In the genomic region with DNA sequence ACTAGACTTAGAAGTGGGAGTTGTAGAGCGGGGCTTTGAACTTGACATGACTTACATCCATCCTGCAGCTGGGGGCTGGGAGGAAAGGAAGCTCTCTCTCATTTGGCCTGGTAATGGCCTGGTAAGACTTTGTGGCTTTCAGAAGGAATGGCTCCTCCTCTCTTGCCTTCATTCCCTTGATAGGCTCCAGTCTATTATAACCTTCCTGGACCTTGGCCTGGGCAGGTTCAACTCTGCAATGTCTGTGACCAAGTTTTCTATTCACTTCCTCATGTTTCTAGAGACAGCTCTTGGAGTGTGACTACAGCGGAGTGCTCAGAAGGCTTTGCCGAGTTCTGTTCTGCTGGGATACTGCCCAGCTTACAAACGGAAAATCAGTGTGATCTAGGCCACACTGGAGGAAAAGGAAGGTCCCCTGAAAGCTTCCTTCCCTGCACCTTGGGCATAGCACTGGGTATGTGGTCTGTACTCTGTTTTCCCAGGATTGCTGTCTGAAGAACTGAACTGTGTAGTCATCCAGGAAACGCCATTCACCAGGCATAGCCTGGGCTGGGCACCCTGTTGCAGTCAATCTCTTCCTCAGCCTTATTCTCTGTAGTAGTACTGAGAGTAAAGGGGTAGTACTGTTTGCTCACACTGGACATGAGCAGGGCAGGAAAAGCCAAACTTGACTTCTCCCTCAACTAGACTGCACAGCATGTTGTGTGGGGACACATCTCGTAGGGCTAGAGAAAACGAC, we compare ENCODE assay signal across 28 mouse cellular contexts. TPM values are rescaled to one million over a fixed set of nuclear protein-coding genes. Genes with fewer than 3 reads are reported as not detected.
DNase-seq lines count a peak whose midpoint lies in the region; ATAC-seq and TF ChIP-seq lines count a peak whose summit lies in the region.
"Had no signal": no experiment of that assay in that cellular context is flagged by ENCODE, and none has a peak within 500 bp of the region (broad histone marks: within the 10 kb centered on the region; RNA-seq: fewer than 3 reads in every experiment).

No protein-coding gene starts in this region.

- H3K9me3 ChIP-seq in kidney, embryonic 15.5 days (replicated peaks): no peaks in the 10 kb centered on the region
- no peaks in the 10 kb centered on the region for H3K9me3 ChIP-seq in intestine, embryonic 15.5 days
- H3K9me3 ChIP-seq in stomach, postnatal 0 days (ENCODE audit: control insufficient read depth, low read length): no peaks in the 10 kb centered on the region
- H3K9me3 ChIP-seq: forebrain, embryonic 15.5 days; G1E; heart, embryonic 15.5 days; limb, embryonic 13.5 days; liver, embryonic 12.5 days; neural tube, embryonic 13.5 days had no signal

- no peak for TF ChIP-seq POLR2A in kidney, adult 2 months (IDR thresholded peaks at IDR 0.05; ENCODE audit: low read depth, low read length)

- peak; percentile 75 for DNase-seq in kidney, adult 2 months
- DNase-seq in kidney, postnatal 25 days: peak; percentile 20 to 53
- peak; percentile 48 for DNase-seq in stomach, postnatal 0 days (ENCODE audit: low spot score)
- no peak for DNase-seq in left cerebral cortex, postnatal 36 days (ENCODE audit: low spot score in 2 of 2)
- DNase-seq in urinary bladder, adult 18-20 months (ENCODE audit: low spot score in 2 of 2): no peak
- DNase-seq: adrenal gland, postnatal 10 days; cerebellum, adult 18-20 months; cerebellum, postnatal 36 days; embryo, embryonic 11 days; heart, postnatal 36 days; lung, adult 18-20 months; lung, postnatal 10 days; retina, postnatal 1 day; right cerebral cortex, postnatal 25 days had no signal

- no peaks in the 10 kb centered on the region; the same call in 1 of the 2 replicates for H3K36me3 ChIP-seq in kidney, adult 2 months (ENCODE audit: control insufficient read depth, insufficient read depth, low read length)
- peaks cover 47% of the 10 kb centered on the region for H3K36me3 ChIP-seq in kidney, embryonic 15.5 days
- H3K36me3 ChIP-seq in intestine, embryonic 15.5 days: peaks cover 6% of the 10 kb centered on the region; the same call in 1 of the 2 replicates
- peaks cover 15% of the 10 kb centered on the region for H3K36me3 ChIP-seq in stomach, postnatal 0 days (ENCODE audit: control insufficient read depth, insufficient read depth, low read length)

- no peak overlapping the region for H3K27ac ChIP-seq in kidney, adult 2 months (ENCODE audit: insufficient read depth, low read depth, low read length)
- no peak overlapping the region for H3K27ac ChIP-seq in kidney, embryonic 15.5 days
- H3K27ac ChIP-seq in intestine, embryonic 15.5 days: peak overlapping the region; percentile 78
- peak overlapping the region; percentile 69 for H3K27ac ChIP-seq in stomach, postnatal 0 days (replicated peaks)
- H3K27ac ChIP-seq: forebrain, embryonic 15.5 days; heart, embryonic 15.5 days; hindbrain, embryonic 14.5 days; layer of hippocampus, adult 2 months; limb, embryonic 13.5 days; liver, embryonic 12.5 days; neural tube, embryonic 13.5 days had no signal

- peaks cover 11% of the 10 kb centered on the region; the same call in 1 of the 2 replicates for H3K4me1 ChIP-seq in kidney, adult 2 months (ENCODE audit: control insufficient read depth, insufficient read depth, low read length)
- peaks cover 16% of the 10 kb centered on the region for H3K4me1 ChIP-seq in kidney, embryonic 15.5 days
- H3K4me1 ChIP-seq in intestine, embryonic 15.5 days (replicated peaks): peaks cover 17% of the 10 kb centered on the region
- 0 out of 2 replicates have a peak, but pooled peaks cover 4% of the 10 kb centered on the region for H3K4me1 ChIP-seq in stomach, postnatal 0 days (replicated peaks; ENCODE audit: control insufficient read depth, insufficient read depth)

- H3K4me2 ChIP-seq in kidney, embryonic 15.5 days: no peak overlapping the region
- H3K4me2 ChIP-seq in intestine, embryonic 15.5 days (replicated peaks): peak overlapping the region; percentile 10; the same call in 1 of the 2 replicates
- no peak overlapping the region for H3K4me2 ChIP-seq in stomach, postnatal 0 days (replicated peaks; ENCODE audit: low read depth)
- H3K4me2 ChIP-seq: forebrain, embryonic 15.5 days; heart, embryonic 15.5 days; hindbrain, embryonic 14.5 days; limb, embryonic 13.5 days; liver, embryonic 12.5 days; neural tube, embryonic 13.5 days had no signal

- ATAC-seq in kidney, embryonic 15.5 days (replicated peaks; ENCODE audit: low FRiP score): no peak
- peak; percentile 73 for ATAC-seq in intestine, embryonic 15.5 days
- peak; percentile 73 for ATAC-seq in stomach, postnatal 0 days (ENCODE audit: low FRiP score, low TSS enrichment)
- ATAC-seq: forebrain, embryonic 15.5 days; inflammation-experienced regulatory T-cells, adult 6 months; liver, embryonic 12.5 days; midbrain, embryonic 16.5 days had no signal

- no peaks in the 10 kb centered on the region for H3K27me3 ChIP-seq in kidney, adult 2 months (replicated peaks; ENCODE audit: control insufficient read depth, insufficient read depth, low read length)
- peaks cover 3% of the 10 kb centered on the region for H3K27me3 ChIP-seq in kidney, embryonic 15.5 days
- no peaks in the 10 kb centered on the region for H3K27me3 ChIP-seq in intestine, embryonic 15.5 days (replicated peaks)
- H3K27me3 ChIP-seq in stomach, postnatal 0 days (ENCODE audit: control insufficient read depth, insufficient read depth, low read length): no peaks in the 10 kb centered on the region
- H3K27me3 ChIP-seq: liver, embryonic 12.5 days had no signal

- no peak for TF ChIP-seq EP300 in stomach, postnatal 0 days (optimal IDR thresholded peaks at IDR 0.05)

- no peak for TF ChIP-seq CTCF in kidney, adult 2 months (conservative IDR thresholded peaks at IDR 0.05; ENCODE audit: insufficient read depth, insufficient read length, low read depth, low read length)
- TF ChIP-seq CTCF in stomach, postnatal 0 days (IDR thresholded peaks at IDR 0.05; ENCODE audit: low read depth): no peak

- intact Hi-C loops in left cerebral cortex, postnatal 36 days (cut with DNase I): no loop called here

- no peak overlapping the region for H3K4me3 ChIP-seq in kidney, adult 2 months (ENCODE audit: insufficient read depth, low read depth, low read length)
- H3K4me3 ChIP-seq in kidney, embryonic 15.5 days (replicated peaks): no peak overlapping the region
- no peak overlapping the region for H3K4me3 ChIP-seq in intestine, embryonic 15.5 days (replicated peaks)
- no peak overlapping the region for H3K4me3 ChIP-seq in stomach, postnatal 0 days (ENCODE audit: low read depth, low read length)
- H3K4me3 ChIP-seq: forebrain, embryonic 15.5 days; heart, embryonic 15.5 days; layer of hippocampus, adult 2 months; limb, embryonic 13.5 days; liver, embryonic 12.5 days; myocyte; neural tube, embryonic 13.5 days had no signal

- 53% methylated on average over 7 of the region's 7 CpGs for WGBS in kidney, adult 2 months
- 83% methylated on average over 7 of the region's 7 CpGs for WGBS in kidney, embryonic 15.5 days
- WGBS in intestine, embryonic 15.5 days: 75% methylated on average over 7 of the region's 7 CpGs
- WGBS in stomach, postnatal 0 days: 79% methylated on average over 7 of the region's 7 CpGs

- no peak overlapping the region for H3K9ac ChIP-seq in kidney, embryonic 15.5 days
- no peak overlapping the region for H3K9ac ChIP-seq in intestine, embryonic 15.5 days
- H3K9ac ChIP-seq in stomach, postnatal 0 days (ENCODE audit: low read length): no peak overlapping the region
- H3K9ac ChIP-seq: forebrain, embryonic 15.5 days; heart, embryonic 15.5 days; hindbrain, embryonic 14.5 days; limb, embryonic 13.5 days; liver, embryonic 12.5 days; neural tube, embryonic 13.5 days had no signal

RNA-seq across cellular contexts. Expression of gene Ccdc116, which starts 3.7 kb away (rescaled TPM):
- polyA plus RNA-seq in kidney, adult 2 months (2012; rRNA removed): 0.74 and 0.92 TPM in 2 replicates
- polyA plus RNA-seq in kidney, embryonic 15.5 days (2015; fragmentation: Nextera tagmentation; extraction: Ambion mirVana): 0.53 and 0.60 TPM in 2 replicates
- 1.9 and 2.3 TPM in 2 replicates for polyA plus RNA-seq in intestine, embryonic 15.5 days (2015; fragmentation: Nextera tagmentation; extraction: Ambion mirVana)
- polyA plus RNA-seq in stomach, postnatal 0 days (2015; fragmentation: Nextera tagmentation; extraction: Ambion mirVana): 1.8 and 2.1 TPM in 2 replicates
- total RNA-seq in left cerebral cortex, postnatal 36 days (2021): 1 to 10 TPM; 2.0 to 2.9 TPM
- total RNA-seq: heart, postnatal 36 days had no signal

RNA-seq across cellular contexts. Expression of gene Ydjc, which starts 6.3 kb away (rescaled TPM):
- 7.5 and 8.5 TPM in 2 replicates for polyA plus RNA-seq in kidney, adult 2 months (2012; rRNA removed)
- 10.5 and 11.5 TPM in 2 replicates for polyA plus RNA-seq in kidney, embryonic 15.5 days (2015; fragmentation: Nextera tagmentation; extraction: Ambion mirVana)
- polyA plus RNA-seq in intestine, embryonic 15.5 days (2015; fragmentation: Nextera tagmentation; extraction: Ambion mirVana): 33.5 and 35.1 TPM in 2 replicates
- polyA plus RNA-seq in stomach, postnatal 0 days (2015; fragmentation: Nextera tagmentation; extraction: Ambion mirVana): 19.8 and 21.3 TPM in 2 replicates
- total RNA-seq in left cerebral cortex, postnatal 36 days (2021): 10 to 100 TPM; 27.5 to 27.6 TPM

RNA-seq across cellular contexts. Expression of gene Sdf2l1, which starts 18.5 kb away (rescaled TPM):
- polyA plus RNA-seq in kidney, adult 2 months (2012; rRNA removed): 22.8 and 25.2 TPM in 2 replicates
- 94.1 and 94.2 TPM in 2 replicates for polyA plus RNA-seq in kidney, embryonic 15.5 days (2015; fragmentation: Nextera tagmentation; extraction: Ambion mirVana)
- polyA plus RNA-seq in intestine, embryonic 15.5 days (2015; fragmentation: Nextera tagmentation; extraction: Ambion mirVana): 134 and 192 TPM in 2 replicates
- 170 and 176 TPM in 2 replicates for polyA plus RNA-seq in stomach, postnatal 0 days (2015; fragmentation: Nextera tagmentation; extraction: Ambion mirVana)
- 10 to 100 TPM; 19.9 to 34.7 TPM for total RNA-seq in left cerebral cortex, postnatal 36 days (2021)

RNA-seq across cellular contexts. Expression of gene 2610318N02Rik, which starts 25.7 kb away (rescaled TPM):
- polyA plus RNA-seq in kidney, adult 2 months (2012; rRNA removed): 0.75 and 1.4 TPM in 2 replicates
- 57.0 and 57.7 TPM in 2 replicates for polyA plus RNA-seq in kidney, embryonic 15.5 days (2015; fragmentation: Nextera tagmentation; extraction: Ambion mirVana)
- polyA plus RNA-seq in intestine, embryonic 15.5 days (2015; fragmentation: Nextera tagmentation; extraction: Ambion mirVana): 34.5 and 39.0 TPM in 2 replicates
- polyA plus RNA-seq in stomach, postnatal 0 days (2015; fragmentation: Nextera tagmentation; extraction: Ambion mirVana): 3.5 and 4.4 TPM in 2 replicates
- 1 to 10 TPM; 1.4 to 2.2 TPM for total RNA-seq in left cerebral cortex, postnatal 36 days (2021)
- total RNA-seq: gastrocnemius, adult 8-10 months; heart, postnatal 36 days had no signal

RNA-seq across cellular contexts. Expression of gene Ppil2, which starts 39.6 kb away (rescaled TPM):
- polyA plus RNA-seq in kidney, adult 2 months (2012; rRNA removed): 88.5 and 89.6 TPM in 2 replicates
- 134 and 145 TPM in 2 replicates for polyA plus RNA-seq in kidney, embryonic 15.5 days (2015; fragmentation: Nextera tagmentation; extraction: Ambion mirVana)
- 121 and 129 TPM in 2 replicates for polyA plus RNA-seq in intestine, embryonic 15.5 days (2015; fragmentation: Nextera tagmentation; extraction: Ambion mirVana)
- polyA plus RNA-seq in stomach, postnatal 0 days (2015; fragmentation: Nextera tagmentation; extraction: Ambion mirVana): 61.5 and 72.4 TPM in 2 replicates
- 10 to 100 TPM; 76.3 to 92.1 TPM for total RNA-seq in left cerebral cortex, postnatal 36 days (2021)

Comparison
In these comparisons a context has a peak if more than half of its experiments do, and no peak if none do; other contexts are left out.
1. DNase-seq: peak in kidney, adult 2 months (single experiment), kidney, postnatal 25 days (2 of 2) and stomach, postnatal 0 days (single experiment); none in left cerebral cortex, postnatal 36 days (0 of 2) and urinary bladder, adult 18-20 months (0 of 2).
2. H3K27ac ChIP-seq: peak in intestine, embryonic 15.5 days (single experiment) and stomach, postnatal 0 days (single experiment); none in kidney, adult 2 months (single experiment) and kidney, embryonic 15.5 days (single experiment).